Mouse (Mus musculus): ENCODE results near the gene Kifc3.

- TF ChIP-seq CTCF (IDR thresholded peaks at IDR 0.05; ENCODE audit: control insufficient read depth, insufficient read depth, low read length) (peak; percentile 85), POLR2A (IDR thresholded peaks at IDR 0.05; ENCODE audit: borderline replicate concordance, control insufficient read depth, low read depth, low read length) (no peak)
Observed at GRCm38 (mm10) chr8:95204039-95204380, 1.4 kb upstream of the Kifc3 start.
